Mouse (Mus musculus): ENCODE results near the gene Cdh4. TPM values are rescaled to one million over a fixed set of nuclear protein-coding genes. Genes with fewer than 3 reads are reported as not detected.

Gene Cdh4
- polyA plus RNA-seq, 1 experiment from 2014 or later = 1.1 TPM

DNA sequence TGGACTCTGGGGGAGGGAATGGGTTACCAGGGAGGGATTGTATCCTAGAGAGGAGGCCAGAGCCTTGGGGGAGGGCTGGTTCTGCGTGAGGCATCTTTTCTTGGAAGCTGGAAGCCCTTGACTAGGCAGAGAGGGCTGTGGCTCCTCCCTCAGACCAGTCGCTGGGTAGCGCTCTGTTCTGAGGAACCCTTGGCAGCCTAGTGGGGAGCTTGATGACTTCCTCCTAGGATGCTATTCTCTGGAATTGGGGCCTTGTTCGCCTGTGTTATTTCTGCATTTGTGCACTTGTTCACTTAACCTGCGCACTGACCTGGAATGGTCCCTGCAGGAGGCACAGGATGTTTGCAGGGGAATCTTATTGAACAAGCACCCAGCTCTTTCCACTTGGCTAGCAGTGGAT, 149.4 kb downstream of the Cdh4 start:
- 0 out of 2 replicates have a peak, but pooled peaks cover 2% of the 10 kb centered on the region for H3K4me1 ChIP-seq (replicated peaks)
- H3K4me2 ChIP-seq = no peak overlapping the region
- H3K27me3 ChIP-seq (replicated peaks) = no peaks in the 10 kb centered on the region; the same call in 1 of the 2 replicates
- H3K36me3 ChIP-seq = no peaks in the 10 kb centered on the region
- no peak for ATAC-seq (ENCODE audit: insufficient number of reproducible peaks, low FRiP score)
- no peaks in the 10 kb centered on the region for H3K9me3 ChIP-seq (replicated peaks)
- H3K27ac ChIP-seq (ENCODE audit: poor library complexity, severe bottlenecking) = no peak overlapping the region
- H3K9ac ChIP-seq = no peak overlapping the region
- 57% methylated on average over 5 of the region's 5 CpGs for WGBS
- no peak overlapping the region for H3K4me3 ChIP-seq

DNA sequence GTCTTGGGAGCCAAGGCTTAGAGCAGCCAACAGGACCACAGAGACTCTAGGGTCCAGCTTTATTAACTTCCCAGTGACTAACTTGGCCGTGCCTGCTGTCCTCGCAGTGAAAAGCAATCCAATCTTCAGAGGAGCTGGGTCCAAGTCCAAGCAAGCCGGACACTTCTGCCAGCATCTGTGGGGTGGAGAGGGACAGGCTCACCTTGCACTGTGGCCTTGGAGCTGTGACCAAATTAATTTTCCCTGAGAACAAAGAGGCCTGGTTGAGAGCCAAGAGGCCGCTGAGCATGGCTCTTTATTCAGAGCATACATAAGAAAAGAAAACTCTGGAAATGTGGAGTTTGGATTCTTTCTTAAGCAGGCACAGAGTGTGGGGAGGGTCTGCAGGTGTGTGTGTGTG, 152.8 kb downstream of the Cdh4 start:
- no peak overlapping the region for H3K4me2 ChIP-seq
- no peak overlapping the region for H3K9ac ChIP-seq
- no peaks in the 10 kb centered on the region for H3K9me3 ChIP-seq (replicated peaks)
- H3K36me3 ChIP-seq = no peaks in the 10 kb centered on the region
- ATAC-seq (ENCODE audit: insufficient number of reproducible peaks, low FRiP score) = no peak
- H3K4me1 ChIP-seq (replicated peaks) = no peaks in the 10 kb centered on the region
- H3K4me3 ChIP-seq = no peak overlapping the region
- no peaks in the 10 kb centered on the region for H3K27me3 ChIP-seq (replicated peaks)
- WGBS = 86% methylated on average over 4 of the region's 4 CpGs
- no peak overlapping the region for H3K27ac ChIP-seq (ENCODE audit: poor library complexity, severe bottlenecking)

GRCm38 (mm10) chr2:179598886-179599285, 156.7 kb downstream of the Cdh4 start:
- Histone ChIP-seq H3K36me3 (no peaks in the 10 kb centered on the region), H3K9ac (no peak overlapping the region), H3K9me3 (replicated peaks) (no peaks in the 10 kb centered on the region), H3K4me1 (replicated peaks) (no peaks in the 10 kb centered on the region), H3K27me3 (replicated peaks) (no peaks in the 10 kb centered on the region), H3K4me3 (no peak overlapping the region), H3K4me2 (no peak overlapping the region), H3K27ac (ENCODE audit: poor library complexity, severe bottlenecking) (no peak overlapping the region)
- WGBS = 84% methylated on average over 11 of the region's 11 CpGs
- ATAC-seq (ENCODE audit: insufficient number of reproducible peaks, low FRiP score) = no peak

- no peaks in the 10 kb centered on the region for H3K9me3 ChIP-seq (replicated peaks)
- 84% methylated on average over 1 of the region's 1 CpGs for WGBS
- H3K36me3 ChIP-seq = no peaks in the 10 kb centered on the region
- ATAC-seq (ENCODE audit: insufficient number of reproducible peaks, low FRiP score) = no peak
- no peaks in the 10 kb centered on the region for H3K27me3 ChIP-seq (replicated peaks)
- no peak overlapping the region for H3K27ac ChIP-seq (ENCODE audit: poor library complexity, severe bottlenecking)
- no peak overlapping the region for H3K4me3 ChIP-seq
- no peaks in the 10 kb centered on the region for H3K4me1 ChIP-seq (replicated peaks)
- no peak overlapping the region for H3K4me2 ChIP-seq
- H3K9ac ChIP-seq = no peak overlapping the region
These were observed 157.7 kb downstream of the Cdh4 start for GRCm38 (mm10) chr2:179599886-179600285.

DNA sequence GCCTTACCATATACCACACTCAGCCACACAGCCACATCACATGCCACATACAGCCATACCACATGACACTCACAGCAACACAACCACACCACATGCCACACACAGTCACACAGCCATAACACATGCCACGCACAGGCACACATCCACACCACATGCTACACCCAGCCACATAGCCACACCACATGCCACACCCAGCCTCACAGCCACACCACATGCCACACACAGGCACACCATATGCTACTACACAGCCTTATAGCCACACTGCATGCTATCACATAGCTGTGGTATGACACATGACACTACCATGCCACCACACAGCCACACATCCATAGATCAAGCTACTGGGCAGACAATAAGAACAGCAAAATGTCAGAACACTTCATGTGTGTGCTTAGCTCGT, 158.1 kb downstream of the Cdh4 start:
- ATAC-seq (ENCODE audit: insufficient number of reproducible peaks, low FRiP score) = no peak
- no peak overlapping the region for H3K9ac ChIP-seq
- H3K4me2 ChIP-seq = no peak overlapping the region
- H3K36me3 ChIP-seq = no peaks in the 10 kb centered on the region
- no peaks in the 10 kb centered on the region for H3K9me3 ChIP-seq (replicated peaks)
- no peak overlapping the region for H3K4me3 ChIP-seq
- 70% methylated on average over 2 of the region's 2 CpGs for WGBS
- H3K4me1 ChIP-seq (replicated peaks) = no peaks in the 10 kb centered on the region
- H3K27me3 ChIP-seq (replicated peaks) = no peaks in the 10 kb centered on the region
- H3K27ac ChIP-seq (ENCODE audit: poor library complexity, severe bottlenecking) = no peak overlapping the region

- Histone ChIP-seq H3K4me1 (replicated peaks) (no peaks in the 10 kb centered on the region), H3K4me3 (no peak overlapping the region), H3K27ac (ENCODE audit: poor library complexity, severe bottlenecking) (no peak overlapping the region), H3K36me3 (no peaks in the 10 kb centered on the region), H3K27me3 (replicated peaks) (no peaks in the 10 kb centered on the region), H3K9ac (no peak overlapping the region), H3K9me3 (replicated peaks) (no peaks in the 10 kb centered on the region), H3K4me2 (no peak overlapping the region)
- no peak for ATAC-seq (ENCODE audit: insufficient number of reproducible peaks, low FRiP score)
- 84% methylated on average over 9 of the region's 9 CpGs for WGBS
These were observed 158.9 kb downstream of the Cdh4 start for GRCm38 (mm10) chr2:179601167-179601566.

GRCm38 (mm10) chr2:179604746-179605145, 162.5 kb downstream of the Cdh4 start:
- Histone ChIP-seq H3K36me3 (no peaks in the 10 kb centered on the region), H3K4me2 (no peak overlapping the region), H3K27ac (ENCODE audit: poor library complexity, severe bottlenecking) (no peak overlapping the region), H3K27me3 (replicated peaks) (no peaks in the 10 kb centered on the region), H3K4me1 (replicated peaks) (no peaks in the 10 kb centered on the region), H3K4me3 (no peak overlapping the region), H3K9me3 (replicated peaks) (no peaks in the 10 kb centered on the region), H3K9ac (no peak overlapping the region)
- 84% methylated on average over 3 of the region's 3 CpGs for WGBS
- no peak for ATAC-seq (ENCODE audit: insufficient number of reproducible peaks, low FRiP score)

DNA sequence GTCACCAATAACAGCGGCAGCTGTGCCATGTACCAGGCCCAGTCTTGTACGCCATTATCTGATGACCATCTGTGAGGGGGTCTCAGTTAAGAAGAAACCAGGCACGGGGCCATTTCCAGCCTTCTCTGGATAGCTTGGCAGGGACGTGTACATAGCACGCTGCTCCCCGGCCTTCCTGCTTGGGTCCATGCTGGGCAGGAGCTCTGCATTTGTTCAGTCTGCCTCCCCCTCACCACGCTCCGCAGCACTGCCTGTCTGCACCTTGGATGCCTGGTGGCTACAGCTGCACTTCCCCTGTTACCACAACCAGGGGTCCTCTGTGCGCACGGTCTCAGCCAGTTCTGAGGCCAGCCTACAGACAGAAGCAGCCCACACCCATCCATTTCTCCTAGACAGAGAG, 163.0 kb downstream of the Cdh4 start:
- H3K4me2 ChIP-seq = no peak overlapping the region
- no peaks in the 10 kb centered on the region for H3K9me3 ChIP-seq (replicated peaks)
- no peak for ATAC-seq (ENCODE audit: insufficient number of reproducible peaks, low FRiP score)
- H3K4me3 ChIP-seq = no peak overlapping the region
- WGBS = 76% methylated on average over 10 of the region's 10 CpGs
- no peaks in the 10 kb centered on the region for H3K36me3 ChIP-seq
- no peaks in the 10 kb centered on the region for H3K4me1 ChIP-seq (replicated peaks)
- H3K27me3 ChIP-seq (replicated peaks) = no peaks in the 10 kb centered on the region
- H3K27ac ChIP-seq (ENCODE audit: poor library complexity, severe bottlenecking) = no peak overlapping the region
- no peak overlapping the region for H3K9ac ChIP-seq

DNA sequence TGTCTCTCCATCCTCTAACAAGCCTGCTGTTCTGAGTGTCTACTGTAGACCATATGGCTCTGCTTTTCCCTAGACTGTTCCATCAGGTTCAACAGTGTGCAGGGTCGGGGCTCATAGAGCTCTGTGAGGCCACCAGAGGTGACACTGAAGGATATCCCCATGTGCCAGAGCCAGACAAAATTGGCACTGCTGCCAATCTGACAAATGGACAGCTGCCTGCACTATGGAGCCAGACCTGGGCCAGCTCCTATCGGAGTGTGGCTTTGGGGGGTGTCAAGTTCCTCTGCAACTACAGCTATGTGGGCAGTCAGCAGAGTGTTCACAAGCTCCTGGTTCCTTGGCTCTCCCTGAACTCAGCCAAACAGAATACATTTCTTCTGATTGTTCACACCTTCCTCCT, 164.1 kb downstream of the Cdh4 start:
- Histone ChIP-seq H3K9ac (no peak overlapping the region), H3K4me3 (no peak overlapping the region), H3K4me1 (replicated peaks) (no peaks in the 10 kb centered on the region), H3K4me2 (no peak overlapping the region), H3K27me3 (replicated peaks) (no peaks in the 10 kb centered on the region), H3K27ac (ENCODE audit: poor library complexity, severe bottlenecking) (no peak overlapping the region), H3K36me3 (no peaks in the 10 kb centered on the region), H3K9me3 (replicated peaks) (no peaks in the 10 kb centered on the region)
- WGBS = 80% methylated on average over 2 of the region's 2 CpGs
- ATAC-seq (ENCODE audit: insufficient number of reproducible peaks, low FRiP score) = no peak

DNA sequence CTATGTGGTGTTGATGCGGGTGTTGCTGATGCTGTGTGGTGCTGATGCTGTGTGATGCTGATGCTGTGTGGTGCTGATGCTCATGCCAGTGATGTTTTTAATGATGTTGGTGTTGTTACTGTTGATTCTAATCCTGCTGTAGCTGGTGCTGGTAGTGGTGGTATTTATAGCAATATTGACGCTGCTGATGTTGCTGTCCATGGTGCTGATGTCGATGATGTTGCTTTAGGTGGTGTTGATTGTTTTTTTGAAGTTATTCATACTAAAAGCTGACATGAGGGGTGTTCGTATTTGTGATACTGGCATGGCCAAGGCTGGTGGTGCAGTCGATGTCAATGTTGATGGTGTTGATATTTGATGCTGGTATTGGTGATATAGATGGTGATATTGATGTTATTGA, 173.7 kb downstream of the Cdh4 start:
- no peak overlapping the region for H3K9ac ChIP-seq
- no peaks in the 10 kb centered on the region for H3K9me3 ChIP-seq (replicated peaks)
- no peak for ATAC-seq (ENCODE audit: insufficient number of reproducible peaks, low FRiP score)
- no peak overlapping the region for H3K4me2 ChIP-seq
- no peaks in the 10 kb centered on the region for H3K27me3 ChIP-seq (replicated peaks)
- H3K4me3 ChIP-seq = no peak overlapping the region
- H3K27ac ChIP-seq (ENCODE audit: poor library complexity, severe bottlenecking) = no peak overlapping the region
- no peaks in the 10 kb centered on the region for H3K36me3 ChIP-seq
- no peaks in the 10 kb centered on the region for H3K4me1 ChIP-seq (replicated peaks)
- 45% methylated on average over 5 of the region's 5 CpGs for WGBS

GRCm38 (mm10) chr2:179623643-179624473, 181.6 kb downstream of the Cdh4 start:
- Histone ChIP-seq H3K4me1 (replicated peaks) (no peaks in the 10 kb centered on the region), H3K4me2 (no peak overlapping the region), H3K9me3 (replicated peaks) (no peaks in the 10 kb centered on the region), H3K9ac (no peak overlapping the region), H3K4me3 (no peak overlapping the region), H3K36me3 (no peaks in the 10 kb centered on the region), H3K27me3 (replicated peaks) (no peaks in the 10 kb centered on the region), H3K27ac (ENCODE audit: poor library complexity, severe bottlenecking) (no peak overlapping the region)
- WGBS = 62% methylated on average over 17 of the region's 17 CpGs
- ATAC-seq (ENCODE audit: insufficient number of reproducible peaks, low FRiP score) = no peak

DNA sequence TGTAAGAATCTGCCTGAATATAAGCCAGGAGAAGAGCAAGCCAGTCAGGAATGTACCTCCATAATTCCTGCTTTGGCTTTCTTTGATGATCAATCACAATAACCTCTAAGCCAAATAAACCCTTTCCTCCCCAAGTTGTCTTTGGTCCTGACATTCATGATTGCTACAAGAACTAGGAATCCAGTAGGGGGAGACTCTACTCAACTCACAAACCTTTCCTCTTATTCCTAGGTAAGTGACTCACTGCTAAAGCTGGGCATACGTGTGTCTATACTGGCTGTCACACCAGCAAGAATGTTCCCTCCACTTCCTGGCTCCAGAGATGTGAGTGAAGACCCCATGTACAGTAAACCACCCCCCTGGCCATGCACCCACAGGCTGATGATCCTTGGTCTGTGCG, 185.3 kb downstream of the Cdh4 start:
- Histone ChIP-seq H3K36me3 (no peaks in the 10 kb centered on the region), H3K9me3 (replicated peaks) (no peaks in the 10 kb centered on the region), H3K4me1 (replicated peaks) (no peaks in the 10 kb centered on the region), H3K27me3 (replicated peaks) (no peaks in the 10 kb centered on the region), H3K4me2 (no peak overlapping the region), H3K27ac (ENCODE audit: poor library complexity, severe bottlenecking) (no peak overlapping the region), H3K4me3 (no peak overlapping the region), H3K9ac (no peak overlapping the region)
- 77% methylated on average over 2 of the region's 2 CpGs for WGBS
- no peak for ATAC-seq (ENCODE audit: insufficient number of reproducible peaks, low FRiP score)
